21 mouse cellular contexts compared by ENCODE assay signal in genomic region chr3:28542941-28543340, GRCm38 (mm10).
DNase-seq lines count a peak whose midpoint lies in the region; ATAC-seq and TF ChIP-seq lines count a peak whose summit lies in the region.
"Had no signal": no experiment of that assay in that cellular context is flagged by ENCODE, and none has a peak within 500 bp of the region (broad histone marks: within the 10 kb centered on the region; RNA-seq: fewer than 3 reads in every experiment).

No protein-coding gene starts in this region.

- TF ChIP-seq POLR2A in myocyte (IDR thresholded peaks at IDR 0.05; ENCODE audit: insufficient read length, low read depth), result no peak

- H3ac ChIP-seq in myocyte (ENCODE audit: control insufficient read depth, insufficient read length), result no peak overlapping the region

- peak overlapping the region; percentile 72 for H3K27ac ChIP-seq in forebrain, embryonic 15.5 days (replicated peaks)
- no peak overlapping the region for H3K27ac ChIP-seq in forebrain, embryonic 12.5 days
- peak overlapping the region; percentile 53; the same call in 1 of the 2 replicates for H3K27ac ChIP-seq in layer of hippocampus, adult 2 months
- H3K27ac ChIP-seq: embryonic facial prominence, embryonic 12.5 days; embryonic facial prominence, embryonic 15.5 days; heart, adult 2 months; hindbrain, embryonic 12.5 days; hindbrain, embryonic 15.5 days had no signal

- H3K36me3 ChIP-seq in forebrain, embryonic 15.5 days, result peaks cover 6% of the 10 kb centered on the region; the same call in 1 of the 2 replicates
- H3K36me3 ChIP-seq in forebrain, embryonic 12.5 days (replicated peaks), result 0 out of 2 replicates have a peak, but pooled peaks cover 3% of the 10 kb centered on the region
- no peaks in the 10 kb centered on the region for H3K36me3 ChIP-seq in myocyte (ENCODE audit: control insufficient read depth, insufficient read depth)
- H3K36me3 ChIP-seq: embryonic facial prominence, embryonic 12.5 days; embryonic facial prominence, embryonic 15.5 days; G1E had no signal

- no peak overlapping the region for H3K4me2 ChIP-seq in forebrain, embryonic 15.5 days (replicated peaks)
- H3K4me2 ChIP-seq in forebrain, embryonic 12.5 days, result no peak overlapping the region
- H3K4me2 ChIP-seq in myocyte (ENCODE audit: low read depth), result peak overlapping the region; percentile 68
- H3K4me2 ChIP-seq: embryonic facial prominence, embryonic 12.5 days; embryonic facial prominence, embryonic 15.5 days; heart, embryonic 11.5 days; hindbrain, embryonic 12.5 days; hindbrain, embryonic 15.5 days had no signal

- no peak overlapping the region for H3K4me3 ChIP-seq in forebrain, embryonic 15.5 days
- H3K4me3 ChIP-seq in forebrain, embryonic 12.5 days (replicated peaks), result no peak overlapping the region
- H3K4me3 ChIP-seq in layer of hippocampus, adult 2 months, result no peak overlapping the region
- H3K4me3 ChIP-seq in myocyte, result no peak overlapping the region
- H3K4me3 ChIP-seq: embryonic facial prominence, embryonic 12.5 days; embryonic facial prominence, embryonic 15.5 days; heart, adult 2 months; hindbrain, embryonic 12.5 days; hindbrain, embryonic 15.5 days had no signal

- WGBS in forebrain, embryonic 15.5 days, result 93% methylated on average over 3 of the region's 3 CpGs
- WGBS in forebrain, embryonic 12.5 days, result 92% methylated on average over 3 of the region's 3 CpGs

- DNase-seq in frontal cortex, postnatal 14 days (ENCODE audit: low spot score in 2 of 2), result no peak
- DNase-seq in layer of hippocampus, adult 2 months (ENCODE audit: low spot score in 2 of 2), result peak in 1 of 2 experiments; percentile 4
- no peak for DNase-seq in layer of hippocampus, adult 8-10 months (ENCODE audit: low spot score in 2 of 2)
- DNase-seq: cerebellum, adult 11 months; cerebellum, adult 2 months; cerebellum, adult 9-11 months; gastrocnemius, postnatal 10 days; gastrocnemius, postnatal 36 days had no signal

- no peak for TF ChIP-seq CTCF in layer of hippocampus, adult 2 months (conservative IDR thresholded peaks at IDR 0.05)

- no peak for ATAC-seq in forebrain, embryonic 15.5 days (replicated peaks)
- ATAC-seq in forebrain, embryonic 12.5 days (ENCODE audit: low FRiP score), result no peak
- ATAC-seq in frontal cortex, adult (ENCODE audit: low TSS enrichment), result peak; percentile 55; the same call in 1 of the 2 replicates

- H3K27me3 ChIP-seq in forebrain, embryonic 15.5 days, result no peaks in the 10 kb centered on the region
- no peaks in the 10 kb centered on the region for H3K27me3 ChIP-seq in forebrain, embryonic 12.5 days
- H3K27me3 ChIP-seq in myocyte (ENCODE audit: control insufficient read depth, insufficient read depth, insufficient read length), result no peaks in the 10 kb centered on the region
- H3K27me3 ChIP-seq: CH12.LX; embryonic facial prominence, embryonic 12.5 days; embryonic facial prominence, embryonic 15.5 days; hindbrain, embryonic 12.5 days; hindbrain, embryonic 15.5 days; Patski had no signal

- H3K9ac ChIP-seq in forebrain, embryonic 15.5 days (replicated peaks), result no peak overlapping the region
- no peak overlapping the region for H3K9ac ChIP-seq in forebrain, embryonic 12.5 days
- H3K9ac ChIP-seq: embryonic facial prominence, embryonic 12.5 days; embryonic facial prominence, embryonic 15.5 days; hindbrain, embryonic 12.5 days; hindbrain, embryonic 15.5 days had no signal

- no peaks in the 10 kb centered on the region for H3K9me3 ChIP-seq in forebrain, embryonic 15.5 days
- no peaks in the 10 kb centered on the region for H3K9me3 ChIP-seq in forebrain, embryonic 12.5 days
- H3K9me3 ChIP-seq: embryonic facial prominence, embryonic 12.5 days; embryonic facial prominence, embryonic 15.5 days; G1E; hindbrain, embryonic 12.5 days; hindbrain, embryonic 15.5 days had no signal

- H3K4me1 ChIP-seq in forebrain, embryonic 15.5 days, result peaks cover 18% of the 10 kb centered on the region
- H3K4me1 ChIP-seq in forebrain, embryonic 12.5 days, result no peaks in the 10 kb centered on the region
- H3K4me1 ChIP-seq: embryonic facial prominence, embryonic 12.5 days; embryonic facial prominence, embryonic 15.5 days; hindbrain, embryonic 15.5 days had no signal

- no peaks in the 10 kb centered on the region for H3K79me2 ChIP-seq in myocyte (ENCODE audit: control insufficient read depth, insufficient read depth)

TF ChIP-seq in myocyte, 11 proteins besides CTCF, POLR2A, EP300 and RAD21:
- TF ChIP-seq E2F4 (IDR thresholded peaks at IDR 0.05; ENCODE audit: insufficient read depth), result no peak
- TF ChIP-seq SRF (IDR thresholded peaks at IDR 0.05; ENCODE audit: control insufficient read depth, insufficient read length, low read depth), result no peak
- TF ChIP-seq POLR2AphosphoS2 (IDR thresholded peaks at IDR 0.05; ENCODE audit: insufficient read length, low read depth), result no peak
- no peak for TF ChIP-seq CEBPB (IDR thresholded peaks at IDR 0.05; ENCODE audit: insufficient read depth, poor library complexity, severe bottlenecking)
- no peak for TF ChIP-seq MYOG (IDR thresholded peaks at IDR 0.05; ENCODE audit: control insufficient read depth in 1 of 3, insufficient read depth in 1 of 3, insufficient read length in 2 of 3, low read depth in 2 of 3)
- TF ChIP-seq TCF3 (IDR thresholded peaks at IDR 0.05; ENCODE audit: insufficient read length, low read depth), result no peak
- TF ChIP-seq USF1 (IDR thresholded peaks at IDR 0.05; ENCODE audit: low read depth), result no peak
- TF ChIP-seq MYOD1 (IDR thresholded peaks at IDR 0.05; ENCODE audit: control insufficient read depth in 1 of 3, insufficient read length in 2 of 3, low read depth in 2 of 3), result no peak
- no peak for TF ChIP-seq TCF12 (IDR thresholded peaks at IDR 0.05; ENCODE audit: insufficient read depth, poor library complexity, severe bottlenecking)
- TF ChIP-seq REST (IDR thresholded peaks at IDR 0.05; ENCODE audit: insufficient read depth, insufficient read length), result no peak
- no peak for TF ChIP-seq MAX (IDR thresholded peaks at IDR 0.05; ENCODE audit: low read depth)
